Mouse (Mus musculus) thymus, postnatal 0 days (tissue): ENCODE results near the gene Cd300lg. TPM values are rescaled to one million over a fixed set of nuclear protein-coding genes. Genes with fewer than 3 reads are reported as not detected.

Experiments
- DNase-seq: peaks from one replicate; pipeline ENCODE4 v3.0.0-alpha.2; 2015; ENCODE audit warnings: low spot score
- polyA plus RNA-seq: library from polyadenylated mRNA; unstranded; fragments of >200 nt; fragmentation: Nextera tagmentation; extraction: Ambion mirVana; gene quantifications from 2 replicates; pipeline ENCODE4 v1.2.1, GENCODE M21; 2015

Gene Cd300lg
- polyA plus RNA-seq, 1 experiment from 2014 or later: 8.0 TPM

- no peak for DNase-seq
Measured at GRCm38 (mm10) chr11:102096446-102096845, 55.1 kb downstream of the Cd300lg start.

- peak; percentile 52 for DNase-seq
Measured at GRCm38 (mm10) chr11:102096887-102097391, 55.6 kb downstream of the Cd300lg start.

GRCm38 (mm10) chr11:102101219-102101618, 59.9 kb downstream of the Cd300lg start, which contains the start of gene Ppy:
Gene Ppy, minus strand, starts transcription at chr11:102101319.
- DNase-seq: no peak

- DNase-seq: peak; percentile 53
Measured at GRCm38 (mm10) chr11:102102485-102103258, 61.4 kb downstream of the Cd300lg start.

Other genes with a start within 250 kb of the Cd300lg start
- 2.8 and 3.6 TPM in 2 replicates for gene Meox1, start 147.1 kb upstream of the Cd300lg start, polyA plus RNA-seq
- gene Sost, start 74.5 kb upstream of the Cd300lg start, polyA plus RNA-seq: 0.08 and 0.66 TPM in 2 replicates
- not detected in 2 replicates for gene Cfap97d1, start 57.2 kb upstream of the Cd300lg start, polyA plus RNA-seq
- gene Dusp3, start 54.5 kb upstream of the Cd300lg start, polyA plus RNA-seq: 5.6 and 5.8 TPM in 2 replicates
- gene Mpp3, start 13.0 kb upstream of the Cd300lg start, polyA plus RNA-seq: 0.34 and 0.41 TPM in 2 replicates
- gene Mpp2, start 47.0 kb downstream of the Cd300lg start, polyA plus RNA-seq: 1.5 and 1.9 TPM in 2 replicates
- 3.7 and 4.4 TPM in 2 replicates for gene Ppy, start 59.8 kb downstream of the Cd300lg start, polyA plus RNA-seq
- gene Pyy, start 66.3 kb downstream of the Cd300lg start, polyA plus RNA-seq: 10.9 and 12.2 TPM in 2 replicates
- gene Nags, start 104.0 kb downstream of the Cd300lg start, polyA plus RNA-seq: 0.18 TPM in 1 of 2 replicates, not detected in the other
- gene Tmem101, start 114.9 kb downstream of the Cd300lg start, polyA plus RNA-seq: 14.5 and 16.9 TPM in 2 replicates
- gene Lsm12, start 143.8 kb downstream of the Cd300lg start, polyA plus RNA-seq: 140 and 164 TPM in 2 replicates
- 16.1 and 16.2 TPM in 2 replicates for gene G6pc3, start 148.1 kb downstream of the Cd300lg start, polyA plus RNA-seq
- gene Hdac5, start 188.7 kb downstream of the Cd300lg start, polyA plus RNA-seq: 19.9 and 24.8 TPM in 2 replicates
- gene BC030867, start 207.4 kb downstream of the Cd300lg start, polyA plus RNA-seq: 8.6 and 11.4 TPM in 2 replicates
- gene Asb16, start 227.2 kb downstream of the Cd300lg start, polyA plus RNA-seq: 0.07 TPM in 1 of 2 replicates, not detected in the other
- 41.1 and 45.1 TPM in 2 replicates for gene Tmub2, start 243.4 kb downstream of the Cd300lg start, polyA plus RNA-seq